Mouse (Mus musculus): Measurements from ENCODE around the gene Gm4981.

- TF ChIP-seq CTCF (IDR thresholded peaks at IDR 0.05) (no peak), EP300 (IDR thresholded peaks at IDR 0.05) (no peak)
These were observed 19.1 kb downstream of the Gm4981 start for GRCm38 (mm10) chr10:58217366-58217765.

All from lung, postnatal 0 days (tissue).